Mouse (Mus musculus) embryonic facial prominence, embryonic 12.5 days (tissue): Measurements from ENCODE around the gene 2410002F23Rik. TPM values are rescaled to one million over a fixed set of nuclear protein-coding genes. Genes with fewer than 3 reads are reported as not detected.
A peak's percentile ranks its signal among the peaks of the same experiment; 100 is the strongest.
"Not testable (repeated sequence)": the region's sequence is repeated elsewhere in the genome, so short reads cannot be mapped to it uniquely, and the experiment has no call there.

ENCODE experiments used
- ATAC-seq: fragments of 200-750 bp; cut with Nextera tagmentation; 2 replicates; pipeline ENCODE4 v1.8.0; 2017; ENCODE audit not compliant: insufficient number of reproducible peaks, insufficient read depth, low FRiP score, low TSS enrichment
- H3K27ac ChIP-seq: fragments of 300-500 bp; sonication (generic); 2 replicates; pipeline ENCODE4 v1.5.1; 2016; ENCODE audit warnings: mild to moderate bottlenecking
- H3K27me3 ChIP-seq: fragments of 300-500 bp; sonication (generic); 2 replicates; pipeline ENCODE4 v1.6.1; 2016; ENCODE audit warnings: mild to moderate bottlenecking, moderate library complexity
- H3K36me3 ChIP-seq: fragments of 300-500 bp; sonication (generic); 2 replicates; pipeline ENCODE4 v1.6.1; 2016; ENCODE audit warnings: mild to moderate bottlenecking
- H3K4me1 ChIP-seq: fragments of 300-500 bp; sonication (generic); 2 replicates; pipeline ENCODE4 v1.6.1; 2016
- H3K4me2 ChIP-seq: fragments of 300-500 bp; sonication (generic); replicated peaks from 2 replicates; pipeline ENCODE4 v1.6.1; 2016; ENCODE audit warnings: mild to moderate bottlenecking, moderate library complexity
- H3K4me3 ChIP-seq: fragments of 300-500 bp; sonication (generic); 2 replicates; pipeline ENCODE4 v1.5.1; 2016; ENCODE audit warnings: mild to moderate bottlenecking
- H3K9ac ChIP-seq: fragments of 300-500 bp; sonication (generic); 2 replicates; pipeline ENCODE4 v1.6.1; 2016; ENCODE audit warnings: mild to moderate bottlenecking, moderate library complexity
- H3K9me3 ChIP-seq: fragments of 300-500 bp; sonication (generic); 2 replicates; pipeline ENCODE4 v1.6.1; 2016; ENCODE audit warnings: mild to moderate bottlenecking, moderate library complexity
- WGBS: fragments of 180-500 bp; shearing (Covaris S2); methylation state at CpG from one replicate; pipeline ENCODE4 v1.1.7; 2016; 5-methylcytosine and 5-hydroxymethylcytosine counted together
- polyA plus RNA-seq: library from polyadenylated mRNA; unstranded; fragments of >200 nt; fragmentation: Nextera tagmentation; extraction: Ambion mirVana; gene quantifications from 2 replicates; pipeline ENCODE4 v1.2.1, GENCODE M21; 2016

Gene 2410002F23Rik
- polyA plus RNA-seq, 1 experiment from 2014 or later, result 208 TPM

- 53% methylated on average over 1 of the region's 1 CpGs for WGBS
- peaks cover 14% of the 10 kb centered on the region for H3K4me1 ChIP-seq
These were observed 2.4 kb upstream of the 2410002F23Rik start for GRCm38 (mm10) chr7:44244080-44244479.

GRCm38 (mm10) chr7:44246984-44247470 lies 505 bp downstream of the 2410002F23Rik start:
- peaks cover 21% of the 10 kb centered on the region for H3K4me1 ChIP-seq
- H3K27me3 ChIP-seq, result no peaks in the 10 kb centered on the region
- peak overlapping the region; percentile 95 for H3K27ac ChIP-seq
- peak overlapping the region; percentile 85 for H3K4me3 ChIP-seq
- peaks cover 36% of the 10 kb centered on the region for H3K36me3 ChIP-seq
- ATAC-seq, result peak; percentile 11; the same call in 1 of the 2 replicates
- peak overlapping the region; percentile 83 for H3K9ac ChIP-seq
- H3K9me3 ChIP-seq, result no peaks in the 10 kb centered on the region
- H3K4me2 ChIP-seq, result peak overlapping the region; percentile 76
- WGBS, result under 1% methylated on average over 23 of the region's 23 CpGs

More at GRCm38 (mm10) chr7:44244080-44244479, 2.4 kb upstream of the 2410002F23Rik start:
- ATAC-seq, result no peak
- Histone ChIP-seq H3K4me3 (no peak overlapping the region), H3K27me3 (no peaks in the 10 kb centered on the region), H3K9ac (no peak overlapping the region), H3K9me3 (no peaks in the 10 kb centered on the region), H3K27ac (no peak overlapping the region), H3K4me2 (no peak overlapping the region), H3K36me3 (peaks cover 12% of the 10 kb centered on the region)

GRCm38 (mm10) chr7:44247971-44248370 lies 1.4 kb downstream of the 2410002F23Rik start:
- Histone ChIP-seq H3K4me2 (peak overlapping the region; percentile 76), H3K9me3 (no peaks in the 10 kb centered on the region), H3K4me3 (peak overlapping the region; percentile 85), H3K27ac (no peak overlapping the region), H3K9ac (peak overlapping the region; percentile 83; the same call in 1 of the 2 replicates), H3K27me3 (no peaks in the 10 kb centered on the region), H3K36me3 (peaks cover 46% of the 10 kb centered on the region), H3K4me1 (peaks cover 21% of the 10 kb centered on the region)
- 91% methylated on average over 2 of the region's 2 CpGs for WGBS
- no peak for ATAC-seq

- Histone ChIP-seq H3K27me3 (no peaks in the 10 kb centered on the region), H3K36me3 (peaks cover 53% of the 10 kb centered on the region), H3K9ac (no peak overlapping the region), H3K4me3 (no peak overlapping the region), H3K4me2 (no peak overlapping the region), H3K4me1 (peaks cover 21% of the 10 kb centered on the region), H3K9me3 (no peaks in the 10 kb centered on the region), H3K27ac (no peak overlapping the region)
- 93% methylated on average over 4 of the region's 4 CpGs for WGBS
- no peak for ATAC-seq
These were observed 2.7 kb downstream of the 2410002F23Rik start for GRCm38 (mm10) chr7:44249248-44249647.

GRCm38 (mm10) chr7:44250732-44251275 lies 4.3 kb downstream of the 2410002F23Rik start:
- not testable (repeated sequence) for H3K27me3 ChIP-seq, H3K27ac ChIP-seq, H3K4me3 ChIP-seq, H3K4me2 ChIP-seq, H3K9ac ChIP-seq, H3K9me3 ChIP-seq, ATAC-seq
- 90% methylated on average over 17 of the region's 17 CpGs for WGBS
- Histone ChIP-seq H3K36me3 (peaks cover 55% of the 10 kb centered on the region), H3K4me1 (peaks cover 16% of the 10 kb centered on the region)

- Histone ChIP-seq H3K9me3 (no peaks in the 10 kb centered on the region), H3K4me3 (no peak overlapping the region), H3K27ac (no peak overlapping the region), H3K27me3 (no peaks in the 10 kb centered on the region), H3K4me1 (peaks cover 11% of the 10 kb centered on the region), H3K4me2 (no peak overlapping the region), H3K9ac (no peak overlapping the region), H3K36me3 (peaks cover 51% of the 10 kb centered on the region)
- no peak for ATAC-seq
- 64% methylated on average over 15 of the region's 15 CpGs for WGBS
These were observed 6.6 kb downstream of the 2410002F23Rik start for GRCm38 (mm10) chr7:44253023-44253616.

- Histone ChIP-seq H3K9me3 (no peaks in the 10 kb centered on the region), H3K9ac (no peak overlapping the region), H3K4me2 (no peak overlapping the region), H3K4me3 (no peak overlapping the region), H3K27me3 (no peaks in the 10 kb centered on the region), H3K36me3 (peaks cover 36% of the 10 kb centered on the region), H3K4me1 (0 out of 2 replicates have a peak, but pooled peaks cover under 1% of the 10 kb centered on the region), H3K27ac (0 out of 2 replicates have a peak overlapping the region, but pooled peaks have one; percentile 50)
- ATAC-seq, result no peak
- 84% methylated on average over 6 of the region's 6 CpGs for WGBS
These were observed 8.4 kb downstream of the 2410002F23Rik start for GRCm38 (mm10) chr7:44254930-44255329.

- no peak for ATAC-seq
- Histone ChIP-seq H3K4me2 (no peak within 1 kb of the TSS), H3K36me3 (peaks cover 16% of the 10 kb centered on the region), H3K9me3 (no peaks in the 10 kb centered on the region), H3K27me3 (peaks cover 6% of the 10 kb centered on the region; the same call in 1 of the 2 replicates), H3K27ac (no peak within 1 kb of the TSS), H3K4me3 (no peak within 1 kb of the TSS), H3K9ac (no peak within 1 kb of the TSS), H3K4me1 (no peaks in the 10 kb centered on the region)
- WGBS, result 79% methylated on average over 4 of the region's 4 CpGs
These were observed 10.8 kb downstream of the 2410002F23Rik start, which contains the start of gene Acp4 for GRCm38 (mm10) chr7:44257278-44257677. TSS of gene Acp4 (minus strand) at chr7:44257378.

- Histone ChIP-seq H3K4me1 (peaks cover 5% of the 10 kb centered on the region; the same call in 1 of the 2 replicates), H3K9ac (no peak overlapping the region), H3K4me2 (no peak overlapping the region), H3K27me3 (peaks cover 18% of the 10 kb centered on the region), H3K4me3 (no peak overlapping the region), H3K27ac (no peak overlapping the region), H3K36me3 (no peaks in the 10 kb centered on the region), H3K9me3 (no peaks in the 10 kb centered on the region)
- WGBS, result 73% methylated on average over 6 of the region's 6 CpGs
- ATAC-seq, result no peak
These were observed 13.9 kb downstream of the 2410002F23Rik start for GRCm38 (mm10) chr7:44260410-44260809.

- H3K36me3 ChIP-seq, result no peaks in the 10 kb centered on the region
- peaks cover 18% of the 10 kb centered on the region for H3K27me3 ChIP-seq
- no peaks in the 10 kb centered on the region for H3K9me3 ChIP-seq
- H3K4me3 ChIP-seq, result no peak within 1 kb of the TSS
- H3K27ac ChIP-seq, result no peak within 1 kb of the TSS
- H3K9ac ChIP-seq, result no peak within 1 kb of the TSS
- 54% methylated on average over 5 of the region's 5 CpGs for WGBS
- no peak for ATAC-seq
- no peak within 1 kb of the TSS for H3K4me2 ChIP-seq
- H3K4me1 ChIP-seq, result peaks cover 5% of the 10 kb centered on the region; the same call in 1 of the 2 replicates
These were observed 14.6 kb downstream of the 2410002F23Rik start, which contains the start of gene Gm15517 for GRCm38 (mm10) chr7:44261147-44261546. TSS of gene Gm15517 (plus strand) at chr7:44261447.

GRCm38 (mm10) chr7:44262791-44263643 lies 16.5 kb downstream of the 2410002F23Rik start:
- peaks cover 5% of the 10 kb centered on the region; the same call in 1 of the 2 replicates for H3K4me1 ChIP-seq
- peak overlapping the region; percentile 44 for H3K4me2 ChIP-seq
- ATAC-seq, result no peak
- peaks cover 26% of the 10 kb centered on the region for H3K27me3 ChIP-seq
- H3K4me3 ChIP-seq, result 0 out of 2 replicates have a peak overlapping the region, but pooled peaks have one; percentile 12
- WGBS, result 3% methylated on average over 34 of the region's 34 CpGs
- H3K36me3 ChIP-seq, result no peaks in the 10 kb centered on the region
- no peak overlapping the region for H3K9ac ChIP-seq
- no peak overlapping the region for H3K27ac ChIP-seq
- no peaks in the 10 kb centered on the region for H3K9me3 ChIP-seq
